Mouse (Mus musculus): ENCODE data around the gene Kcna10. TPM values are rescaled to one million over a fixed set of nuclear protein-coding genes. Genes with fewer than 3 reads are reported as not detected.
A peak's percentile ranks its signal among the peaks of the same experiment; 100 is the strongest.

Gene Kcna10
- polyA plus RNA-seq, 1 experiment from 2014 or later: not detected

DNA sequence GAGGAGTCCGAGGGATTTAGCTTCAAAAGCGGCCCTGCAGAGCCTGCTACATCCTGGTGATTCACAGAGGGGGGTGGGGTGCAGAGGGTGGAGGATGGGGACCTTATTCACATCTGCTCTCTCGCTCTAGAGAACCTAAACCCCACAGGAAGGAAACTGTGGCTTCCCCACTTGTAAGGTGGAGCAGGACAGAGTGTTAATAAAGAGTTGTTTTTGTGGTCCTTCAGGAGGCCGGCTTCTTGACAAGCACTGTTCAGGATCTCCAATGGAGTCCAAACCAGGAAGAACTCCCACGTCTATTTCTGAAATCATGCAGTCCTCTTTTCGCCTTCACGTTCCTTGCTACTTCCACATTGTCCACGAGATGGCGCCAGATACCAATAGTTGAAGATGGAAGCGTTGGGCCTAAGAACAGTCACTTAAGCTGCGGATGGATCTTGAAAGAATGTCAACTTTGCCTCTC, 50.5 kb downstream of the Kcna10 start:
- H3K4me3 ChIP-seq (replicated peaks; ENCODE audit: low read length): no peak overlapping the region
- no peak overlapping the region for H3K4me2 ChIP-seq (replicated peaks)
- H3K4me1 ChIP-seq (replicated peaks; ENCODE audit: control insufficient read depth, insufficient read depth, low read length): no peaks in the 10 kb centered on the region
- ATAC-seq (ENCODE audit: low FRiP score) (peak; percentile 31; the same call in 1 of the 2 replicates), DNase-seq (ENCODE audit: low spot score) (peak; percentile 98)
- no peaks in the 10 kb centered on the region for H3K27me3 ChIP-seq (ENCODE audit: control insufficient read depth, insufficient read depth, low read length)
- H3K36me3 ChIP-seq (replicated peaks; ENCODE audit: control insufficient read depth, insufficient read depth): no peaks in the 10 kb centered on the region
- no peak overlapping the region for H3K27ac ChIP-seq
- WGBS: 7% methylated on average over 11 of the region's 11 CpGs
- H3K9ac ChIP-seq: peak overlapping the region; percentile 39; the same call in 1 of the 2 replicates
- no peaks in the 10 kb centered on the region for H3K9me3 ChIP-seq (ENCODE audit: control insufficient read depth, low read length)

DNA sequence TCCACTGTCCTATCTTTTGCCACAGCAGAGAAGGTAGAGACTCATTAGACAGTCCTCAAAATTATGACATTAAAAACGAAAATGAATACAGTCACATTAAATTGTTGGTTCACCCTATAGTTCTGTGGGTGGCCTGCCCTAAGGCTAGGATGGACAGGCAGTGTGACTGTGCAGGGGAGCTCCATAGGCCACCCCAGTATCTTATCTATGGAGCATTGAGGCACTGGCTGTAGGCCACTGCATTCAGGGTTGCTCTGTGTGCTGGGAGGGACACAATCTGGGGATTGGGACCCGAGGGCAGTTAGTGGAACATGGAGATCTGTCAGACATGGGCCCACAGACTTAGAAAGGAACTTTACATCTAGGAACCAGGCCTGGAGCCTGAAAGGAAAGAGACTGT, 51.1 kb downstream of the Kcna10 start:
- no peaks in the 10 kb centered on the region for H3K9me3 ChIP-seq (ENCODE audit: control insufficient read depth, low read length)
- 22% methylated on average over 2 of the region's 2 CpGs for WGBS
- no peak for DNase-seq (ENCODE audit: low spot score)
- H3K4me3 ChIP-seq (replicated peaks; ENCODE audit: low read length): no peak overlapping the region
- H3K27ac ChIP-seq: no peak overlapping the region
- no peak overlapping the region for H3K9ac ChIP-seq
- no peaks in the 10 kb centered on the region for H3K36me3 ChIP-seq (replicated peaks; ENCODE audit: control insufficient read depth, insufficient read depth)
- no peaks in the 10 kb centered on the region for H3K4me1 ChIP-seq (replicated peaks; ENCODE audit: control insufficient read depth, insufficient read depth, low read length)
- no peaks in the 10 kb centered on the region for H3K27me3 ChIP-seq (ENCODE audit: control insufficient read depth, insufficient read depth, low read length)
- peak; percentile 53; the same call in 1 of the 2 replicates for ATAC-seq (ENCODE audit: low FRiP score)
- no peak overlapping the region for H3K4me2 ChIP-seq (replicated peaks)

DNA sequence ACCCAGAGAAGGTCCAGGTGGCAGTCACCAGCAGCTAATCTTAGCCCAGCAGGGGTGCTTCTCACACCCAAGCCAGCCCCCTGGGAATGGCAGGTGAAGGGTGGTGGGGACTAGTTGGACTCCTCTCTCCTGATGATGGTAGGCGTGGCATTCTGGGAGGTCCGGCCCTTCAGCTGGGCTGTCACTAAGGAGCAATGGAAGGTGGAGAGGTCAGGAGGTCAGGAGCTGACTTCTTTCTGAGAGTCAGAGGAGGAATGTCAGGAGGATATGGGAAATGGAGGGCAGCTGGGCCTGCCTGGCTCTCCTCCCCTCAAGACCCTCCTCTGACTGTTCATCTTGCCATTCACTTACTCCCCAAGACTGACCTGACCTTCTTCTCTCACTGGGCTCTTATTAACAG, 55.2 kb downstream of the Kcna10 start:
- H3K4me1 ChIP-seq (replicated peaks; ENCODE audit: control insufficient read depth, insufficient read depth, low read length): no peaks in the 10 kb centered on the region; the same call in 1 of the 2 replicates
- no peak overlapping the region for H3K4me3 ChIP-seq (replicated peaks; ENCODE audit: low read length)
- ATAC-seq (ENCODE audit: low FRiP score): no peak
- H3K4me2 ChIP-seq (replicated peaks): no peak overlapping the region
- H3K27me3 ChIP-seq (ENCODE audit: control insufficient read depth, insufficient read depth, low read length): no peaks in the 10 kb centered on the region
- no peak for DNase-seq (ENCODE audit: low spot score)
- no peak overlapping the region for H3K27ac ChIP-seq
- no peak overlapping the region for H3K9ac ChIP-seq
- H3K9me3 ChIP-seq (ENCODE audit: control insufficient read depth, low read length): no peaks in the 10 kb centered on the region
- no peaks in the 10 kb centered on the region for H3K36me3 ChIP-seq (replicated peaks; ENCODE audit: control insufficient read depth, insufficient read depth)
- WGBS: 47% methylated on average over 2 of the region's 2 CpGs

DNA sequence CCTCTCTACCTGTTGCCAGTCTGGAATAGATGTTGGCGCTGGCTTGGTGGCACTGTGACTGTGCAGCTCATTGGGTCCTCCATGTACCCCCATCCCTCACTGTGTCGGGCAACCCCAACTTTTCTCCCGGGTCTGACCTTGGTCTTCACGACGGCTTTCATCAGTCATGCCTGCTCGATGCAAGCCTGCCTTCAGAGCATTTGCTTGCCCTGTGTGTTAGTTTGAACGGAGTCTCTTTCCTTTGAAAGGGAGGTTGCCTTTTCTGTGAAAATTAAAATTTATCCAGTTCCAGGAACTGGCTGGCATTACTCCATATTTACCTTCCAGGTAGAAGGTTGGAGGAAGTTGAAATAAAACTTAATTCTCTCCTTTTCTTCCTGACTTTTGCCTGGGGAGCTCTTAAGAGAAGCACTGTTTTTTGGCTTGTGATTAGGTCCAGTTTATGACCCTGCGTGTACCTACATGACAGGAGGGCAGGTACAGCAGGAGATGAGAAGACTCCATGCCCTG, 55.7 kb downstream of the Kcna10 start:
- Histone ChIP-seq H3K4me2 (replicated peaks) (no peak overlapping the region), H3K9me3 (ENCODE audit: control insufficient read depth, low read length) (no peaks in the 10 kb centered on the region), H3K4me3 (replicated peaks; ENCODE audit: low read length) (no peak overlapping the region), H3K4me1 (replicated peaks; ENCODE audit: control insufficient read depth, insufficient read depth, low read length) (no peaks in the 10 kb centered on the region; the same call in 1 of the 2 replicates), H3K9ac (no peak overlapping the region), H3K27ac (no peak overlapping the region), H3K36me3 (replicated peaks; ENCODE audit: control insufficient read depth, insufficient read depth) (no peaks in the 10 kb centered on the region), H3K27me3 (ENCODE audit: control insufficient read depth, insufficient read depth, low read length) (no peaks in the 10 kb centered on the region)
- DNase-seq (ENCODE audit: low spot score) (no peak), ATAC-seq (ENCODE audit: low FRiP score) (no peak)
- WGBS: 91% methylated on average over 8 of the region's 8 CpGs

DNA sequence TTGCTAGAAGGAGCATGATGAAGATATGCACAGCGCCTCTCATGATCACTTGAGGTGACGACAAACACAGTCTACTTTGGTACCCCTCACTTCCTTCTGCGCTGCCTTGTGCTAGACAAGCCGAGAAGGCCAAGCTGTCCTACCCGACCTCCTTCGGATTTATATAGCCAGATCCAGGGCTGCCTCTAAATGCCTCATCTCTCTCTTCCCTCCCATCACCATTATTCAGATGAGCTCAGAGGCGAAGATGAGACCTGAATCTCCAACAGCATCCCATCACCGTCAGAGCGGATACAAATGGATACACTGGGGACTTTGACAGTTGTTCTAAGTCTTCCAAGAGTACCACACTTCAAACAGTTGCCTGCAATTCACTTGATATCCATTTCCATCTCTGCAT, 56.8 kb downstream of the Kcna10 start, which contains the start of gene Prok1:
Prok1 (minus strand) TSS at position 101 of the 400 bp plus-strand sequence.
- Histone ChIP-seq H3K36me3 (replicated peaks; ENCODE audit: control insufficient read depth, insufficient read depth) (no peaks in the 10 kb centered on the region), H3K9ac (no peak within 1 kb of the TSS), H3K27ac (no peak within 1 kb of the TSS), H3K9me3 (ENCODE audit: control insufficient read depth, low read length) (no peaks in the 10 kb centered on the region), H3K4me2 (replicated peaks) (no peak within 1 kb of the TSS), H3K4me3 (replicated peaks; ENCODE audit: low read length) (no peak within 1 kb of the TSS), H3K4me1 (replicated peaks; ENCODE audit: control insufficient read depth, insufficient read depth, low read length) (no peaks in the 10 kb centered on the region; the same call in 1 of the 2 replicates), H3K27me3 (ENCODE audit: control insufficient read depth, insufficient read depth, low read length) (no peaks in the 10 kb centered on the region)
- 91% methylated on average over 9 of the region's 9 CpGs for WGBS
- ATAC-seq (ENCODE audit: low FRiP score) (no peak), DNase-seq (ENCODE audit: low spot score) (no peak)

DNA sequence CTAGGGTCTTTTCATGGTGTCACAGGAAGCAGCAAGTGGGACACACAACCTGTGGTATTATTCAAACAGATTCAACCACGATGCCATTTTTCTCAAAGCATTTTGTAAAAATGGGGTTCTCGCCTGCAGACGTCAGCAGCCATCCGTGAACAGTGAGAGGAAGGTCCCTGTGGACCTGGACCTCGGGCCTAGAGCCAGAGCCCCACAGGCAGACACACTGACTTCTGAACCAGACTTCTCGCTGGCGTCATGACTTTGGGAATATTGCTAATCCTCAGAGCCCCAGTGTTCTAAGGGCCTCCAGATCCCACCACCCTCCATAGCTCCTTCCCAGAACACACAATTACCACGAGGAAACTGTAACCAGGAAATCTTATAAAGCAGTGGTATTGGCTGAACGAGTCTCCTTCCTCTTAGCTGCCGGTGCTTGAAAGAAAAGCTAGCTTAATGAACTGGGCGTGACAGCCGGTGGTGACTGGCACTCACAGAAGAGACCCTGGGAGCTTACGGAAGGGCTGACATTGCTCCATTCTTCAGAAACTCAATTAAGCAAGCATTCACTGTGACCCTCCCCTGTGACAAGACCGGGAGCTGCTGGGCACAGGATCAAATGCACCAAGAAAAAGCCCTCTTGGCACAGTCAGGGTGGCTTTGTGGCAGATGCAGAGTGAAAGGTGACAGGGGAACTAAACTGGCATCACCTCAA, 58.7 kb downstream of the Kcna10 start:
- H3K9me3 ChIP-seq (ENCODE audit: control insufficient read depth, low read length): no peaks in the 10 kb centered on the region
- H3K27ac ChIP-seq: no peak overlapping the region
- H3K4me2 ChIP-seq (replicated peaks): no peak overlapping the region; the same call in 1 of the 2 replicates
- ATAC-seq (ENCODE audit: low FRiP score) (no peak), DNase-seq (ENCODE audit: low spot score) (no peak)
- 25% methylated on average over 14 of the region's 14 CpGs for WGBS
- no peaks in the 10 kb centered on the region; the same call in 1 of the 2 replicates for H3K4me1 ChIP-seq (replicated peaks; ENCODE audit: control insufficient read depth, insufficient read depth, low read length)
- H3K9ac ChIP-seq: no peak overlapping the region
- H3K4me3 ChIP-seq (replicated peaks; ENCODE audit: low read length): no peak overlapping the region
- H3K27me3 ChIP-seq (ENCODE audit: control insufficient read depth, insufficient read depth, low read length): no peaks in the 10 kb centered on the region; the same call in 1 of the 2 replicates
- H3K36me3 ChIP-seq (replicated peaks; ENCODE audit: control insufficient read depth, insufficient read depth): no peaks in the 10 kb centered on the region

Other genes starting within 250 kb of the Kcna10 start
- gene Kcna3, start 146.9 kb upstream of the Kcna10 start, polyA plus RNA-seq (2014; fragmentation: Nextera tagmentation; extraction: Ambion mirVana): 10.9 and 14.8 TPM in 2 replicates
- 1.9 and 2.0 TPM in 2 replicates for gene Kcna2, start 81.9 kb upstream of the Kcna10 start, polyA plus RNA-seq (2014; fragmentation: Nextera tagmentation; extraction: Ambion mirVana)
- gene Cym, start 38.7 kb downstream of the Kcna10 start, polyA plus RNA-seq (2014; fragmentation: Nextera tagmentation; extraction: Ambion mirVana): not detected in 2 replicates
- not detected in 2 replicates for gene A630076J17Rik, start 47.6 kb downstream of the Kcna10 start, polyA plus RNA-seq (2014; fragmentation: Nextera tagmentation; extraction: Ambion mirVana)
- 0.23 TPM in 1 of 2 replicates, not detected in the other for gene Prok1, start 56.7 kb downstream of the Kcna10 start, polyA plus RNA-seq (2014; fragmentation: Nextera tagmentation; extraction: Ambion mirVana)
- 184 and 218 TPM in 2 replicates for gene Lamtor5, start 95.8 kb downstream of the Kcna10 start, polyA plus RNA-seq (2014; fragmentation: Nextera tagmentation; extraction: Ambion mirVana)
- gene Slc16a4, start 108.2 kb downstream of the Kcna10 start, polyA plus RNA-seq (2014; fragmentation: Nextera tagmentation; extraction: Ambion mirVana): 2.5 and 3.5 TPM in 2 replicates
- gene Rbm15, start 150.6 kb downstream of the Kcna10 start, polyA plus RNA-seq (2014; fragmentation: Nextera tagmentation; extraction: Ambion mirVana): 7.7 and 8.2 TPM in 2 replicates